Mouse (Mus musculus): ENCODE measurements around the gene Apobec2. TPM values are rescaled to one million over a fixed set of nuclear protein-coding genes. Genes with fewer than 3 reads are reported as not detected.

The Apobec2 gene
- total and polyA plus RNA-seq, 2 experiments from 2014 or later, result 0.78 to 1.2 TPM

DNA sequence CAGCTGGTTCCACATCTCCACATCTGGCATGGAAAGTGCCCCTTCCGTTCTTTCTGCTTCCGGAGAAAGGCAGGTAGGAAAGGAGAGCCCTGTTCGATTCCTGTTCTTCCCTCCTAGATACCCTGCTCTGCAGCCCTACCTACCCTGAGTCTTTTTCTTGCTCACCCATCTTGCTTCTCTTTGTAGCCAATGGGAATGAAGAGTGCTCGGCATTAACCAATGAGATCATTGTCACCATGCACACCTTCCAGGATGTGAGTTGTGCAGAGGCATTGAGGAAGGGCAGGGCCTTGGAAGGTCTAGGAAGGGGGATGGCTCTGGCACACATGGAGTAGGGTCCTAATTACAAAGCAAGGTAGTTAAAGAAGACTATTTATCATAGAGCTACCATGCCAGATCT lies 30.7 kb upstream of the Apobec2 start:
- H3K9ac ChIP-seq (replicated peaks; ENCODE audit: low read length), result no peak overlapping the region

DNA sequence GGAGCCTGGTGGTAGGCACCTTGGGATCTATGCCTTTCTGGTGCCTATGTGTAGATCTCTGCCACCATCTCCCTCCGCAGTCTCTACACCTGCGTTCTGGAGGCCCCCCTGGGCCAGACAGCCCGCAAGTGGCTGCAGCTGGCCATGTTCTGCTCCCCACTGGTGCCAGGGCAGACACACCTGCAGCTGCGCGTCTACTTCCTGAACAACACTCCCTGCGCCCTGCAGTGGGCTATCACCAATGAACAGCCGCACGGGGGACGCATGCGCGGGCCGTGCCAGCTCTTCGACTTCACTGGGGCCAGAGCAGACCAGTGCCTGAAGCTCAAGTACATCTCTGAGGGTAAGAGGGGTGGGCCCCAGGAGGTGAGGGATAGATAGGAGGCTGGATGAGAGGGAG lies 29.4 kb upstream of the Apobec2 start:
- 96% methylated on average over 13 of the region's 13 CpGs for WGBS

More for the DNA sequence above, 30.7 kb upstream of the Apobec2 start:
- 90% methylated on average over 4 of the region's 4 CpGs for WGBS
- no peak overlapping the region for H3K4me2 ChIP-seq (ENCODE audit: low read depth, low read length)
- ATAC-seq, result no peak
- no peaks in the 10 kb centered on the region for H3K36me3 ChIP-seq (ENCODE audit: insufficient read depth, low read length)
- no peak overlapping the region for H3K27ac ChIP-seq
- no peak overlapping the region for H3K4me3 ChIP-seq (ENCODE audit: low read length)
- H3K27me3 ChIP-seq (ENCODE audit: insufficient read depth, low read length), result no peaks in the 10 kb centered on the region
- no peak for DNase-seq (ENCODE audit: low spot score)
- TF ChIP-seq CTCF (IDR thresholded peaks at IDR 0.05; ENCODE audit: low read depth), result no peak
- H3K9me3 ChIP-seq (ENCODE audit: low read length), result no peaks in the 10 kb centered on the region
- no peaks in the 10 kb centered on the region for H3K4me1 ChIP-seq (ENCODE audit: insufficient read depth, low read length)

DNA sequence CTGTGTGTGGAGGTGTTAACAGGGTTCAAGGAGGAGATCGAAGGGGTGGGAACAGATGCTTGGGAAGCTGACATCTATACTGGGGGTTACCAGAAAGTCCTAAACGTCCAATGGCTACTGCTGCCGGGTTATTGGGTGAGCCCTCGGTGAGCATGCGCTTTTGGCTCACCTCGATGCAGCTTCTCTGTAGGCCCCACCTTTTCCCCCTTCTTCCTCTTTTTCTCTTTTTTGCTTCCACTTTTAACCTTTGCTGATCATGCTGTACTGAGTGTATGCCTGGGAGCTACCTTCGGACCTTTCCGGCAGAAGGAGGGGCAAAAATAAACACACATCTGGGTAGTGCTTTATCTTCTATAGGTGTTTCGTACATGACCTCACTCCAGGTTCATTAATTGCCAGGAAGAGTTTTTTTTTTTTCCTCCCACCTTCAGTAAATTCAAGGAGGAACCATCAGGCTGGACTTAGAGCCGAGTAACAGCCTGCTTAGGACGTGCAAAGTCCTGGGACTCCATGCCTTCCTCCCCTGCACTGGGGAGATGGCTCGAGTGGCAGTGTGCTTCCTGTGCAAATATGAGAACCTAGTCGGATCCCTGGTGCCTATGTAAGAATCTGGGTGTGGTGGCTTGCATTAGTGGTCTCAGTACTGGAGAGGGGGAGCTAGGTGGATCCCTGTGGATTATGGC lies 25.4 kb upstream of the Apobec2 start:
- H3K4me3 ChIP-seq (ENCODE audit: low read length), result no peak overlapping the region
- H3K27me3 ChIP-seq (ENCODE audit: insufficient read depth, low read length), result no peaks in the 10 kb centered on the region
- H3K4me1 ChIP-seq (ENCODE audit: insufficient read depth, low read length), result no peaks in the 10 kb centered on the region
- TF ChIP-seq CTCF (IDR thresholded peaks at IDR 0.05; ENCODE audit: low read depth), result no peak
- DNase-seq (ENCODE audit: low spot score), result no peak
- no peaks in the 10 kb centered on the region for H3K9me3 ChIP-seq (ENCODE audit: low read length)
- no peak overlapping the region for H3K27ac ChIP-seq
- WGBS, result 87% methylated on average over 13 of the region's 13 CpGs
- no peak overlapping the region for H3K9ac ChIP-seq (replicated peaks; ENCODE audit: low read length)
- H3K36me3 ChIP-seq (ENCODE audit: insufficient read depth, low read length), result no peaks in the 10 kb centered on the region
- H3K4me2 ChIP-seq (ENCODE audit: low read depth, low read length), result no peak overlapping the region
- ATAC-seq, result no peak

More for the DNA sequence above, 29.4 kb upstream of the Apobec2 start:
- DNase-seq (ENCODE audit: low spot score) (no peak), ATAC-seq (no peak)
- Histone ChIP-seq H3K4me1 (ENCODE audit: insufficient read depth, low read length) (no peaks in the 10 kb centered on the region), H3K4me2 (ENCODE audit: low read depth, low read length) (no peak overlapping the region), H3K27ac (no peak overlapping the region), H3K9me3 (ENCODE audit: low read length) (no peaks in the 10 kb centered on the region), H3K36me3 (ENCODE audit: insufficient read depth, low read length) (no peaks in the 10 kb centered on the region), H3K27me3 (ENCODE audit: insufficient read depth, low read length) (no peaks in the 10 kb centered on the region), H3K9ac (replicated peaks; ENCODE audit: low read length) (no peak overlapping the region), H3K4me3 (ENCODE audit: low read length) (no peak overlapping the region)
- TF ChIP-seq CTCF (IDR thresholded peaks at IDR 0.05; ENCODE audit: low read depth), result no peak

DNA sequence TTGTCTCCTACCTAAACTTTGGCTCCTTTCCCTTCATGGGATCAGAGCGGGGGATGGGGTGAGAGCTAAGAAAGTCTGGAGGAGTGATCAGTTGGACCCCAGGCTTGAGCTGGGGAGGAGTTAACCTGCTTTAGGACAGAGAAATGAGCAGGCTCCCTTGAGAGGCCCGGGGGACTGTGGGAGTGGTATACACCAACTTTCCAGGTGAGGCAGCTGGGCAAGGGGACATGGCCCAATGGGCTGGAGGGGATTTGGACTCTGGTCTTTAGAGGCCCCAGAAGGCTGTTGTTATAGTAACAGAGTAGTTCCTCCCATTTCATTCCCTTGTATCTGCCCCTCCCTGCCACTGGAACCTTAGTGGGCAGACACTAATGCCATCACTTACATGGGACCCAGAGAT lies 23.2 kb upstream of the Apobec2 start:
- DNase-seq (ENCODE audit: low spot score) (no peak), ATAC-seq (no peak)
- 89% methylated on average over 2 of the region's 2 CpGs for WGBS
- no peaks in the 10 kb centered on the region for H3K9me3 ChIP-seq (ENCODE audit: low read length)
- H3K27ac ChIP-seq, result no peak overlapping the region
- no peak overlapping the region for H3K4me2 ChIP-seq (ENCODE audit: low read depth, low read length)
- H3K9ac ChIP-seq (replicated peaks; ENCODE audit: low read length), result no peak overlapping the region
- H3K36me3 ChIP-seq (ENCODE audit: insufficient read depth, low read length), result no peaks in the 10 kb centered on the region
- TF ChIP-seq CTCF (IDR thresholded peaks at IDR 0.05; ENCODE audit: low read depth), result no peak
- H3K4me1 ChIP-seq (ENCODE audit: insufficient read depth, low read length), result no peaks in the 10 kb centered on the region
- no peaks in the 10 kb centered on the region for H3K27me3 ChIP-seq (ENCODE audit: insufficient read depth, low read length)
- no peak overlapping the region for H3K4me3 ChIP-seq (ENCODE audit: low read length)

DNA sequence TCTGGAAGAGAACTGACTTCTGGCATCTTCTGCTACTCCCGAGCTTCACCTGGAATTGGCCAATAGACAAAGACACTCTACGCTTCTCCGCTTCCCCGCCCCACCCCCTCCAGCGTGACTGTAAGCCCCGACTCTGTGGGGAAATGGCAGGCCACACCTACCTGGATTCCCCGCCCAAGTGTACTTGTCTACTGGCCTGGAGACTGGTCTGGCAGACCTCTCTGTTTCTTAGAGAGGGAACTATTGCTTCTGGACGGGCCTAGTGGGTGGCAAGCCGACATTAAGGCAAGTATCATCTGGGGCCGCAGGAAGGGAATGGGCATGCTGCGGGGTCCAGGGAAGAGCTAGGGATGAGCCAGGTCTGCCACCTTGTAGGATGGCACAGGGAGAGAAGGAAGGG lies 22.0 kb upstream of the Apobec2 start, which contains the start of gene Unc5cl:
Gene Unc5cl (plus strand): TSS at position 214 of the 400 bp plus-strand sequence.
- TF ChIP-seq CTCF (IDR thresholded peaks at IDR 0.05; ENCODE audit: low read depth), result no peak
- Histone ChIP-seq H3K4me2 (ENCODE audit: low read depth, low read length) (no peak within 1 kb of the TSS), H3K27ac (no peak within 1 kb of the TSS), H3K4me3 (ENCODE audit: low read length) (no peak within 1 kb of the TSS), H3K9me3 (ENCODE audit: low read length) (no peaks in the 10 kb centered on the region), H3K27me3 (ENCODE audit: insufficient read depth, low read length) (no peaks in the 10 kb centered on the region), H3K4me1 (ENCODE audit: insufficient read depth, low read length) (no peaks in the 10 kb centered on the region), H3K36me3 (ENCODE audit: insufficient read depth, low read length) (no peaks in the 10 kb centered on the region), H3K9ac (replicated peaks; ENCODE audit: low read length) (no peak within 1 kb of the TSS)
- WGBS, result 66% methylated on average over 11 of the region's 11 CpGs
- DNase-seq (ENCODE audit: low spot score) (no peak), ATAC-seq (no peak)

DNA sequence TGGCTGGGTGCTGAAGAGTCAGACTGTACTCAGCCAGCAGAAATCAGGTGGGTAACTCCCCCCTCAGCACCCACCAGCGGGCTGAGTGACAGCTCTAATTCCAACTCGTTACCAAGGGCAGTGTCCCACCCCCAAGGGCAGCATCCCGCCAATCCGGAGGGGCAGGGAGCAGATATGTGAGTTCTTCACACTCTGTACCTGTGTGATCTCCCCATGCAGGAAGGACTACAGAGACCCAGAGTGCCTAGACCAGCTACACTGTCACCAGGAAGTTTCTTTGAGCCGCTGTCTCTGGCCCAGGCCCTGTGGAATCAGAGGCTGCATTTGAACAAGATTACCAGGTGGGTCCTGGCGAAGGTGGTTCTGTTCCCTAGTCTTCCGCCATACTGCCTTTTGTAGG lies 21.5 kb upstream of the Apobec2 start:
- ATAC-seq, result no peak
- 57% methylated on average over 7 of the region's 7 CpGs for WGBS
- no peak overlapping the region for H3K9ac ChIP-seq (replicated peaks; ENCODE audit: low read length)
- no peaks in the 10 kb centered on the region for H3K36me3 ChIP-seq (ENCODE audit: insufficient read depth, low read length)
- TF ChIP-seq CTCF (IDR thresholded peaks at IDR 0.05; ENCODE audit: low read depth), result no peak
- no peaks in the 10 kb centered on the region for H3K27me3 ChIP-seq (ENCODE audit: insufficient read depth, low read length)
- H3K4me3 ChIP-seq (ENCODE audit: low read length), result no peak overlapping the region
- H3K9me3 ChIP-seq (ENCODE audit: low read length), result no peaks in the 10 kb centered on the region
- H3K27ac ChIP-seq, result no peak overlapping the region
- DNase-seq (ENCODE audit: low spot score), result no peak
- H3K4me2 ChIP-seq (ENCODE audit: low read depth, low read length), result no peak overlapping the region
- no peaks in the 10 kb centered on the region for H3K4me1 ChIP-seq (ENCODE audit: insufficient read depth, low read length)

DNA sequence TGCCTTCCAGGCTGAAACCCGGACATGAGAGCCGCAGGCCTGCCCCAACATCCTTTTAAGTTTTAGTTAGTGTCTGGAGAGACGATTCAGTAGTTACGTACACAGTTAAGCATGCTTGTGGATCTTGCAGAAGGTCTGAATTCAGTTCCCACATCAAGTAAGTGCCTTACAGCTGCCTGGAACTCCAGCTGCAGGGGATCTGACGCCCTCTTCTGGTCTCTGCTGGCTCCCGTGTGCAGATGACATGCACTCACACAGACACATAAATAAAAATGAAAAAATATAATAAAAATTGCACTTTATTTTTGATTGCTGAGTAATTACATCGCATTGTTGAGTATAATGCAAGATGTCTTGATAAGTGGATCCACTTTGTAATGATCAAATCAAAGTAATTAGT lies 20.8 kb upstream of the Apobec2 start:
- 80% methylated on average over 7 of the region's 7 CpGs for WGBS
- no peak overlapping the region for H3K4me3 ChIP-seq (ENCODE audit: low read length)

More for the DNA sequence above, 20.8 kb upstream of the Apobec2 start:
- 0 out of 2 replicates have a peak, but pooled peaks have one; percentile 2 for TF ChIP-seq CTCF (IDR thresholded peaks at IDR 0.05; ENCODE audit: low read depth)
- no peaks in the 10 kb centered on the region for H3K9me3 ChIP-seq (ENCODE audit: low read length)
- H3K4me2 ChIP-seq (ENCODE audit: low read depth, low read length), result no peak overlapping the region
- no peak overlapping the region for H3K9ac ChIP-seq (replicated peaks; ENCODE audit: low read length)
- ATAC-seq (no peak), DNase-seq (ENCODE audit: low spot score) (no peak)
- H3K27me3 ChIP-seq (ENCODE audit: insufficient read depth, low read length), result no peaks in the 10 kb centered on the region
- H3K27ac ChIP-seq, result no peak overlapping the region
- H3K4me1 ChIP-seq (ENCODE audit: insufficient read depth, low read length), result no peaks in the 10 kb centered on the region
- no peaks in the 10 kb centered on the region for H3K36me3 ChIP-seq (ENCODE audit: insufficient read depth, low read length)

All from hindbrain, postnatal 0 days (tissue).